Mouse (Mus musculus) megakaryocyte-erythroid progenitor cell, adult 5 weeks (primary cell): ENCODE results near the gene Tnfsfm13. TPM values are rescaled to one million over a fixed set of nuclear protein-coding genes. Genes with fewer than 3 reads are reported as not detected.

Experiments used
- polyA plus RNA-seq: library from polyadenylated mRNA; stranded (reverse); fragments of >175 nt; gene quantifications from 2 replicates; pipeline ENCODE4 v1.2.3, GENCODE M21; 2012

The Tnfsfm13 gene
- 2.5 and 3.6 TPM in 2 replicates for polyA plus RNA-seq

DNA sequence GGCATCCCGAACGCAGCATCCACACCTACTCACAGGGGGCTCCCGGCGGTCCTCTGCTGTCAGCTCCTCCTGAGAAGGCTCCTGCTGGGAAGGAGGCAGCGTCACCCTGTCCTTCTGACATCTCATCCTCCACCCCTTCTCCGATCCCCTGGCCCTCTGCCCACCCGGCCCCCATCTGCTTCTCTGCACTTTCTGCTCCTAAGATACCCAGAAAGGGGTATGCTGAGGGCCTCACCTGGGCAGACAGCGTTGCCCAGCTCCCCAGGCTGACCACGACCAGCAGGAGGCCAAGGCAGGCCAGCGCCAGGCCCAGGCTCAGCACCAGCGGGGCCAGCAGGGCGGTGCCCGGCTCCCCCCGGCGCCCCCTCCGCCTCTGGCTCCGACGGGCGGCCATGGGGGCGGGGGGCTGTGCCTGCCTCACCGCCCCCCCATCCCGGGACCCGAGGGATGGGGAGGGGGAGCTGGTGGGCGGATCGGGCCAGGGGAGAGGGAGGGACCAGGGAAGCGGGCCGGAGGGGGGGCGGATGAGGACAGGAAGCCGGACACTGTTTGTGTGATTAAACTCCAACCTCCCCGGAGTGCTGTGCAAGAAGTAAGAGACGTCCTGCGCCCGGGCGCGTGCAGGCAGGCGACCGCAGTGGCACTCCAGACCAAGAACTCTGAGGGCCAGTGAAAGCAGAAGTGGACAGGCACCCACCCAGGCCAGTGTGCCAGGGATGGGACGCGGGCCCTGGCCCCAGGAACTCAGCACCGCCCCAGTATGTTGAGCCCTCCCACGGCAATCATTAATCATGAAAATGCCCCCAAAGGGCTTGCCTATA lies at the start of gene Tnfsfm13, which contains the start of gene Tnfsf12:
Gene Tnfsfm13, minus strand, starts transcription at position 738 of the 821 bp plus-strand sequence.
Gene Tnfsf12, minus strand, starts transcription at position 489 of the 821 bp plus-strand sequence.

DNA sequence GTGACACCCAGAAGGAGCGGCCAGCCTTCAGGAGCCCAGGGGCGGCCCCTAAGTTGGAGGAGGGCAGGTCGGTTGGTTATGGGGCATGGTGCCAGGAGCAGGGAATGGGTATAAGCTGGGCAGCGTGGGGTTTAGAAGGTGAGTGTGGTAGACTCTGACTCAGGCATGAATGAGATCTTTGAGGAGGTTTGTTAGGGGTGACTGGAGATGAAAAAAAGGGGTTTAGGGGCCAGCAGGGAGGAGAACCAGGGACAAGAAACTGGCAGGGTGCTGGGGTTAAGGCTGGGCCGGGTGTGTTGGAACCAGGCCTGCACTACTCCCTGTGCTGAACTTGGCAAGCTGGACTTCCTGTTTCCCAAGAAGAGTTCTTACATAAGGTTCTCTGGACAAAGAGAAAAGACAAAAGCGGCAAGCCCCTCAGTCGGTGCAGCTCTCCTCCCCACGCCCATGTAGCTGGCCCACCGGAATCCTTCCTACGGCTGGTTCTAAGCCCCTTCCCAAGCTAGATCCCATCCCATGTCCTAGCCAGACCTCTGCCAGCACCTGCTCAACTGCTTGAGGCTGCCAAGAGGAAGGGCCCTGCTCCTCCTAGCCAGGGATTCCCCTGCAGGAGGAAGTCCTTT lies 10.3 kb downstream of the Tnfsfm13 start, which contains the start of gene Tnfsf13:
Gene Tnfsf13, minus strand, starts transcription at position 259 of the 623 bp plus-strand sequence.

DNA sequence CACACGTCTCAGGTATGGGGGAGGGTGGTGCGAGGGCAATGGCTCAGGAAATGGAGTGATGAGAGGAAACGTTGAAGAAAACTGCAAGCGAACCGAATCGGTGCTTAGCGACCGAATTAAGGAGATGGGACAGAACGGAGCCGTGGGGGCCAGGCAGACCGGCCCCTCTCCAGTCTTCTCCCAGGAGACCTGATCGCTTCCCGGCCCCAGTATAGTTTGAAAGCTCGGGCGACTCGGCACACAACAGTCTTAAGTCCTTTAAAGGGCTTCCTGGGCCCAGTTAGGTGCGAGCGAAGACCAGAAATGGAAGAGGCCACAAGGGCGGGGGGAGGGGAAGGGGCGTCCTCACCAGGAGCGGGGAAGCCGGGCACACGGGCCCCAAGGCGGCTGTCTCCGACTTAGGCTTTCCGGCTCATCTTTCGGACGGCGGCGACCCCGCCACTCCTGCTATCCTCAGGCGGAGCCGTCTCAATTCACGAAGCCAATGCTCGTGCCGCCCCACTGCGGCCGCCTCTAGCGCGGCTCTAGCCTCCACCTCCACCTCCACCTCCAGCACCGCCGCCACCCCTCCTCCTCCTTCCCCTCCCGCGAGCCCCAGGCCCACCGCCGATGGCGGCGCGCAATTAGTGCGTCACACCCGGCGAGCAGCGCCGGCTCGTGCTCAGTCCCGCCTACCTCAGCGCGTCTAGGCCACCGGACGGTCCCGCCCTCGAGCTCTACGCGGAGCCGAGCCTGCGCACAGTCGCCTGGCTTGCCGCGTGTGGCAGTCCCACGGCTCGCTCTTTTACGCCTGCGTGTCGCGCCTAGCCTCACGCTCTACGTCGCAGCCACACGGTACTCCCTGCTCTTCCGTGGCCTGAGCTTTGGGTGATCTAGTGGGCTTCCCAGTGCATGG lies 14.3 kb downstream of the Tnfsfm13 start, which contains the start of gene Senp3:
Gene Senp3, minus strand, starts transcription at position 771 of the 895 bp plus-strand sequence.

DNA sequence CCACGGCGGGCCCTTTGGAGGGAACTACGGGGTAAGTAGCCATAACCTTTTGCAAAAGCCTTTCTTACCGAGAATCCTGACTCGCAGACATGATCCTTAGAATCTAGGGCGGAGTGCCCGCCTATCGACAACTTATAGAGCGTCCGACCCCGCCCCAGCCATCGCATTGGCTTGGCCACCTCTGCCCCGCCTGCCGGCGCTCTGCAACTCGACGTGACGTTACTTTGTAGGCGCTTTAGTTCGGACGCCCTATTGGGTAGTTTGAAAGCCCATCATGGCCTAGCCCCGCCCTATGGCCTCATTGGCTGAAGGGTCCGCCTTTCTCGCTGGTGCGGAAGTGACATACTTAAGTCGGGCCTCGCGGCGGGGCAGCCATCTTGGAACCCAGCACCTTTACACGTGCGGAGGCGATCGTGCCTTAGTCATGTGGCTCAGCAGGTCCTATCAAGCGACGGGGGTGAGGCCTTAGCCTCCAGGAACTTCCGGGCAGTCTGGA lies 23.6 kb downstream of the Tnfsfm13 start, which contains the start of gene Eif4a1:
Gene Eif4a1, minus strand, starts transcription at position 213 of the 496 bp plus-strand sequence.

DNA sequence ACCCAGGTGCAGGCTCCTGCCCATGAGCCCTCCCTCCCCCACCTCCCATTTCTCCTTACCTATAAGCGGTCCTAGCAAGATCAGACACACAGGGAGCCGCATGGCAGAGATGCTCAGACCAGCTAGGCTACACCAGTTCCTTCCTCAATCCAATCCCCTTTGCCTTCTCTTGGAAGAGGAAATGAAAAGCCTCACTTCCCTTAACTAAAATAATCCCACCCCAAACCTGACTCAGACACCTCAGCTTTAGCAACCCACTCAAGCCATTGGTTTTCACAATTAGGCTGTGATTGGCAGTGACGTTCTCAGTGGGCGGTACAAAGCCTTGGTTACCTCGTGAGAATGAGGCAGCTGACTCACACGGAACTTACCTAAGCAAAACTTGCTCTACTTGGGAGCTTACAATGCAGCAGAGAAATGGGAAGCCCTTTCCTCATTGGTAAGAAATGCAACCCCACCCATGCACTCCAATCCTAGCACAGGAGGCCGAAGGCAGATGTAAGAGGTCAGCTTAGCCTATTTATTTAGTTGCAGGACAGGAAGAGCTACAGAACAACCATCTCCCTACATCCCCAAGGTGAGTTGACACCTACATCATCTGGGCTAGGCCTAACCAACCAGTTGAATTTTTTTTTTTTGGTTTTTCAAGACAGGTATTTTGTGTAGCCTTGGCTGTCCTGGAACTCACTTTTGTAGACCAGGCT lies 29.8 kb downstream of the Tnfsfm13 start, which contains the start of gene Cd68:
Gene Cd68, minus strand, starts transcription at position 193 of the 704 bp plus-strand sequence.

DNA sequence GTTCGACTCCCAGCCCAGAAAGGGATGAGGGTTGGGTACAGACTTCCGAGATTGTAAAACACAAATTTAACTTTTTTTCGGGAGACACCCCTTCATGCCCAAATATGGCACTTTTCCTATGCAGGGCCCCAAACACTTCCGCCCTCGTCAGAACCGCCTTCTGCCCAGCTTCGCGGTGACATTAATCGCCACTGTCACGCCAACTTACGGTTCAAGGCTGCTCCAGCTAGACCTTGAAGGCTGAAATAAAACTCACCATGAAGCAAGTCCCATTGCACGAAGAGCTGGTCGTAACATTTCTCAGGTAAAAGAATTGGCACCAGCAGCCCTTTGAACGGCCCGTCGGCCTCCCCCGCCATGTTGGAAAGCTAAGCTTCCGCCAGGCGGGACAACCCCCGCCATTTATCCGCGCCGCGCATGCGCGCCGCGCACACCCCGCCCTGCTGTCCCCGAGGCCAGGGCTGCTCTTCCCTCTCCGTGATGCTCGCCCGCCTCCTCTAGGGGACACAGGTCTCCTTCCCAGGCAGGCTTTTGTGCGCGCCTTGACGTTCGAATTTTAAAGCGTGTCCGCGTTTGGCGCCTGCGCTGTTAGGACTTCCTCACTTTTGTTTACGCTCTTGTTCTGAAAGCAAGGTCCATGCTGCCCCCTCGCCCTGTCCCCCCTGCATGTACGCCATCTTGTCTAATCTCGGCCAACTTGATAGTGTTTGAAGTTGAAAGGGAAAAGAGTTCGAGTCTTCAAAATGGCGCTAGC lies 33.5 kb downstream of the Tnfsfm13 start, which contains the start of gene Mpdu1:
Gene Mpdu1, minus strand, starts transcription at position 430 of the 754 bp plus-strand sequence.

DNA sequence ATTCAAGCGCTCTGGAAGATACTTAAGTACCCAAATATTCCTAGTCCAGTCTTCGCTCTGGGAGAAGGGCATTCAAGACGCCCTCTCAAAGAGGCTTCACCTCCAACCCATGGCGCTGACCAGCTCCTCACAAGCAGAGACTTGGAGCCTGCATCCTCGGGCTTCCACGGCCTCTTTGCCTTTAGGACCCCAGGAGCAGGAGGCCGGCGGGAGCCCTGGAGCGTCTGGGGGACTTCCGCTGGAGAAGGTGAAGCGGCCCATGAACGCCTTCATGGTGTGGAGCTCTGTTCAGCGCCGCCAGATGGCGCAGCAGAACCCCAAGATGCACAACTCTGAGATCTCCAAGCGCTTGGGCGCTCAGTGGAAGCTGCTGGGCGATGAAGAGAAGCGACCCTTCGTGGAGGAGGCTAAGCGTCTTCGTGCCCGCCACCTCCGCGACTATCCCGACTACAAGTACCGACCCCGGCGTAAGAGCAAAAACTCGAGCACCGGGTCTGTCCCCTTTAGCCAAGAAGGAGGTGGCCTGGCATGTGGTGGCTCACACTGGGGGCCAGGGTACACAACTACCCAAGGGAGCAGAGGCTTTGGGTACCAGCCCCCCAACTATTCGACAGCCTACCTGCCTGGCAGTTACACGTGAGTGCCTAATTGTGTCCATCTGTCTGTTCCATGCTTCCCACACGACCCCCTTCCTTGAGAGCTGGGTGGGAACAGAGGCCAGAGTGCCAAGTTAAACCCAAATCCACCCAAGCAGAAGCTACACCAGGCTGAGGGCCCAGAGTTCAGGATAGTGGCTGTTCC lies 40.4 kb downstream of the Tnfsfm13 start, which contains the start of gene Sox15:
Gene Sox15, plus strand, starts transcription at position 51 of the 801 bp plus-strand sequence.

Other genes with a start within 250 kb of the Tnfsfm13 start
- 0.03 TPM in 1 of 2 replicates, not detected in the other for gene Dnah2, start 147.0 kb downstream of the Tnfsfm13 start, polyA plus RNA-seq
- 0.69 and 1.4 TPM in 2 replicates for gene Efnb3, start 135.9 kb downstream of the Tnfsfm13 start, polyA plus RNA-seq
- 15.1 and 19.3 TPM in 2 replicates for gene Wrap53, start 115.8 kb downstream of the Tnfsfm13 start, polyA plus RNA-seq
- 107 and 113 TPM in 2 replicates for gene Trp53, start 115.7 kb downstream of the Tnfsfm13 start, polyA plus RNA-seq
- 60.8 and 72.4 TPM in 2 replicates for gene Atp1b2, start 90.2 kb downstream of the Tnfsfm13 start, polyA plus RNA-seq
- gene Shbg, start 78.2 kb downstream of the Tnfsfm13 start, polyA plus RNA-seq = not detected in 2 replicates
- gene Sat2, start 74.1 kb downstream of the Tnfsfm13 start, polyA plus RNA-seq = not detected in 2 replicates
- 78.1 and 86.4 TPM in 2 replicates for gene Fxr2, start 63.1 kb downstream of the Tnfsfm13 start, polyA plus RNA-seq
- 0.48 and 1.3 TPM in 2 replicates for gene Sox15, start 40.8 kb downstream of the Tnfsfm13 start, polyA plus RNA-seq
- 34.6 and 45.3 TPM in 2 replicates for gene Mpdu1, start 33.5 kb downstream of the Tnfsfm13 start, polyA plus RNA-seq
- 27.8 and 36.3 TPM in 2 replicates for gene Cd68, start 29.9 kb downstream of the Tnfsfm13 start, polyA plus RNA-seq
- gene Eif4a1, start 23.7 kb downstream of the Tnfsfm13 start, polyA plus RNA-seq = 275 and 277 TPM in 2 replicates
- 103 and 104 TPM in 2 replicates for gene Senp3, start 14.0 kb downstream of the Tnfsfm13 start, polyA plus RNA-seq
- gene Tnfsf13, start 10.3 kb downstream of the Tnfsfm13 start, polyA plus RNA-seq = 11.4 TPM in 2 replicates
- 7.9 and 10.0 TPM in 2 replicates for gene Tnfsf12, start 249 bp downstream of the Tnfsfm13 start, polyA plus RNA-seq
- gene Polr2a, start 62.5 kb upstream of the Tnfsfm13 start, polyA plus RNA-seq = 82.4 and 83.8 TPM in 2 replicates
- gene Slc35g3, start 65.9 kb upstream of the Tnfsfm13 start, polyA plus RNA-seq = not detected in 2 replicates
- gene Zbtb4, start 69.8 kb upstream of the Tnfsfm13 start, polyA plus RNA-seq = 3.7 and 6.1 TPM in 2 replicates
- gene Chrnb1, start 99.8 kb upstream of the Tnfsfm13 start, polyA plus RNA-seq = 1.1 and 1.2 TPM in 2 replicates
- gene Fgf11, start 105.8 kb upstream of the Tnfsfm13 start, polyA plus RNA-seq = 1.1 and 1.4 TPM in 2 replicates
- 0.03 TPM in 1 of 2 replicates, not detected in the other for gene Tmem102, start 109.5 kb upstream of the Tnfsfm13 start, polyA plus RNA-seq
- not detected in 2 replicates for gene Gm39566, start 119.2 kb upstream of the Tnfsfm13 start, polyA plus RNA-seq
- not detected in 2 replicates for gene Spem2, start 122.4 kb upstream of the Tnfsfm13 start, polyA plus RNA-seq
- 0.11 TPM in 1 of 2 replicates, not detected in the other for gene Spem1, start 126.1 kb upstream of the Tnfsfm13 start, polyA plus RNA-seq
- gene Nlgn2, start 141.7 kb upstream of the Tnfsfm13 start, polyA plus RNA-seq = 40.3 and 57.2 TPM in 2 replicates
- gene Tmem256, start 142.4 kb upstream of the Tnfsfm13 start, polyA plus RNA-seq = 437 and 678 TPM in 2 replicates
- gene Plscr3, start 150.3 kb upstream of the Tnfsfm13 start, polyA plus RNA-seq = 149 and 165 TPM in 2 replicates
- gene Tnk1, start 162.6 kb upstream of the Tnfsfm13 start, polyA plus RNA-seq = 0.27 and 0.99 TPM in 2 replicates
- not detected in 2 replicates for gene Tmem95, start 181.9 kb upstream of the Tnfsfm13 start, polyA plus RNA-seq
- gene Kctd11, start 185.3 kb upstream of the Tnfsfm13 start, polyA plus RNA-seq = 1.2 and 1.7 TPM in 2 replicates
- 138 and 178 TPM in 2 replicates for gene Acap1, start 199.4 kb upstream of the Tnfsfm13 start, polyA plus RNA-seq
- gene 2810408A11Rik, start 204.9 kb upstream of the Tnfsfm13 start, polyA plus RNA-seq = 1.7 and 2.8 TPM in 2 replicates
- 79.1 and 86.6 TPM in 2 replicates for gene Neurl4, start 205.0 kb upstream of the Tnfsfm13 start, polyA plus RNA-seq
- gene Gps2, start 217.8 kb upstream of the Tnfsfm13 start, polyA plus RNA-seq = 173 and 210 TPM in 2 replicates
- 2,243 and 2,337 TPM in 2 replicates for gene Eif5a, start 225.9 kb upstream of the Tnfsfm13 start, polyA plus RNA-seq
- 1.3 and 1.6 TPM in 2 replicates for gene Ybx2, start 239.7 kb upstream of the Tnfsfm13 start, polyA plus RNA-seq